Mouse (Mus musculus) cerebellum, adult 2 months (tissue): ENCODE measurements at regions not wholly inside any gene's neighbourhood (a gene's known extent, or its start where the extent isn't known, plus 50 kb on each side); places are given as distances from the start of the nearest gene placed in this dataset.

Experiments used
- CTCF ChIP-seq: fragments of 200-500 bp; IDR thresholded peaks from 2 replicates; pipeline ENCODE4 v1.5.1; 2011; ENCODE audit warnings: low read depth, mild to moderate bottlenecking, control low read depth, low read length, moderate library complexity, borderline replicate concordance; ENCODE audit not compliant: insufficient read depth
- POLR2A ChIP-seq: fragments of 200-500 bp; IDR thresholded peaks from 2 replicates; pipeline ENCODE4 v1.6.1; 2011; ENCODE audit warnings: low read length, control low read depth, borderline replicate concordance; ENCODE audit not compliant: insufficient read depth

GRCm38 (mm10) chr12:17085209-17085574, 73.7 kb upstream of the 2410004P03Rik start:
- TF ChIP-seq POLR2A (no peak), CTCF (no peak)
